Mouse (Mus musculus): Measurements from ENCODE around the gene Gucy2g.

GRCm38 (mm10) chr19:55268150-55268549 is 27.1 kb upstream of the Gucy2g start:
- TF ChIP-seq CTCF (conservative IDR thresholded peaks at IDR 0.05; ENCODE audit: insufficient read depth, insufficient read length, low read depth, low read length) (no peak), POLR2A (IDR thresholded peaks at IDR 0.05; ENCODE audit: low read depth, low read length) (no peak)
